Mouse (Mus musculus): ENCODE measurements around the gene Sf3a2.
"Not testable (repeated sequence)": the region's sequence is repeated elsewhere in the genome, so short reads cannot be mapped to it uniquely, and the experiment has no call there.

Gene Sf3a2

GRCm38 (mm10) chr10:80826151-80827062, 28.4 kb downstream of the Sf3a2 start, which contains the start of gene Oaz1:
Oaz1 (plus strand) TSS chr10:80826656.
- DNase-seq, result peak; percentile 100

- no peak for DNase-seq
Measured at GRCm38 (mm10) chr10:80827063-80827869, 29.3 kb downstream of the Sf3a2 start.

- DNase-seq, result no peak
Measured at GRCm38 (mm10) chr10:80827870-80828420, 29.9 kb downstream of the Sf3a2 start.

GRCm38 (mm10) chr10:80828587-80828986, 30.6 kb downstream of the Sf3a2 start:
- not testable (repeated sequence) for DNase-seq

- no peak for DNase-seq
Measured at GRCm38 (mm10) chr10:80829359-80830278, 31.6 kb downstream of the Sf3a2 start.

- DNase-seq, result peak; percentile 85
Measured at GRCm38 (mm10) chr10:80831136-80831535, 33.1 kb downstream of the Sf3a2 start.

- no peak for DNase-seq
Measured at GRCm38 (mm10) chr10:80832818-80833217, 34.8 kb downstream of the Sf3a2 start.

GRCm38 (mm10) chr10:80835617-80836016, 37.6 kb downstream of the Sf3a2 start:
- no peak for DNase-seq

GRCm38 (mm10) chr10:80836949-80837379, 39.0 kb downstream of the Sf3a2 start:
- DNase-seq, result no peak

- no peak for DNase-seq
Measured at GRCm38 (mm10) chr10:80837827-80838226, 39.8 kb downstream of the Sf3a2 start.

- no peak for DNase-seq
Measured at GRCm38 (mm10) chr10:80838346-80838912, 40.4 kb downstream of the Sf3a2 start.

GRCm38 (mm10) chr10:80839848-80840247, 41.9 kb downstream of the Sf3a2 start:
- DNase-seq, result no peak

GRCm38 (mm10) chr10:80841685-80842084, 43.7 kb downstream of the Sf3a2 start:
- DNase-seq, result no peak

- no peak for DNase-seq
Measured at GRCm38 (mm10) chr10:80842334-80842733, 44.3 kb downstream of the Sf3a2 start.

GRCm38 (mm10) chr10:80843087-80843930, 45.3 kb downstream of the Sf3a2 start:
- no peak for DNase-seq

- DNase-seq, result no peak
Measured at GRCm38 (mm10) chr10:80843931-80844547, 46.0 kb downstream of the Sf3a2 start, which contains the start of gene Lingo3. Lingo3 (minus strand) TSS chr10:80844039.

GRCm38 (mm10) chr10:80845055-80845693, 47.2 kb downstream of the Sf3a2 start:
- DNase-seq, result no peak

- DNase-seq, result no peak
Measured at GRCm38 (mm10) chr10:80845732-80846131, 47.7 kb downstream of the Sf3a2 start.

- DNase-seq, result peak; percentile 80
Measured at GRCm38 (mm10) chr10:80848571-80848970, 50.6 kb downstream of the Sf3a2 start.

Data from lung, postnatal 10 days (tissue).